Mouse (Mus musculus) myocyte (in vitro differentiated cells): ENCODE measurements around the gene Schip1. TPM values are rescaled to one million over a fixed set of nuclear protein-coding genes. Genes with fewer than 3 reads are reported as not detected.

ENCODE experiments used
- H3K27me3 ChIP-seq: one replicate; pipeline ENCODE4 v1.6.1; 2011; ENCODE audit not compliant: control insufficient read depth, insufficient read depth, insufficient read length
- H3K36me3 ChIP-seq: one replicate; pipeline ENCODE4 v1.6.1; 2011; ENCODE audit not compliant: control insufficient read depth, insufficient read depth
- H3K4me2 ChIP-seq: one replicate; pipeline ENCODE4 v1.6.1; 2011; ENCODE audit warnings: low read depth, control low read depth
- H3K4me3 ChIP-seq: one replicate; pipeline ENCODE4 v1.5.1; 2011; ENCODE audit warnings: mild to moderate bottlenecking, control low read depth, moderate library complexity
- H3K79me2 ChIP-seq: one replicate; pipeline ENCODE4 v1.6.1; 2011; ENCODE audit not compliant: control insufficient read depth, insufficient read depth
- H3ac ChIP-seq: one replicate; pipeline ENCODE4 v1.6.1; 2011; ENCODE audit not compliant: control insufficient read depth, insufficient read length
- CEBPB ChIP-seq: IDR thresholded peaks from 2 replicates; pipeline ENCODE4 v1.6.1; 2011; ENCODE audit warnings: mild to moderate bottlenecking, moderate library complexity; ENCODE audit not compliant: poor library complexity, insufficient read depth, severe bottlenecking
- E2F4 ChIP-seq: IDR thresholded peaks from one replicate; pipeline ENCODE4 v1.6.1; 2011; ENCODE audit warnings: mild to moderate bottlenecking, control low read depth, moderate library complexity; ENCODE audit not compliant: insufficient read depth
- MAX ChIP-seq: IDR thresholded peaks from one replicate; pipeline ENCODE4 v1.6.1; 2011; ENCODE audit warnings: low read depth, mild to moderate bottlenecking, control low read depth
- MYOD1 ChIP-seq, 3 experiments: IDR thresholded peaks; one replicate each; pipeline ENCODE4 v1.6.1; 2011; ENCODE audit warnings: control low read depth in 2 of 3, low read depth in 2 of 3, mild to moderate bottlenecking in 2 of 3, moderate library complexity in 1 of 3; ENCODE audit not compliant: insufficient read length in 2 of 3, control insufficient read depth in 1 of 3
- MYOG ChIP-seq, 3 experiments: IDR thresholded peaks; one replicate each; pipeline ENCODE4 v1.6.1; 2011; ENCODE audit warnings: control low read depth in 2 of 3, low read depth in 2 of 3, mild to moderate bottlenecking in 2 of 3; ENCODE audit not compliant: insufficient read length in 2 of 3, control insufficient read depth in 1 of 3, insufficient read depth in 1 of 3
- POLR2A ChIP-seq: IDR thresholded peaks from one replicate; pipeline ENCODE4 v1.6.1; 2011; ENCODE audit warnings: low read depth, mild to moderate bottlenecking, control low read depth, moderate library complexity; ENCODE audit not compliant: insufficient read length
- POLR2AphosphoS2 ChIP-seq: IDR thresholded peaks from one replicate; pipeline ENCODE4 v1.6.1; 2011; ENCODE audit warnings: low read depth, control low read depth; ENCODE audit not compliant: insufficient read length
- REST ChIP-seq: IDR thresholded peaks from one replicate; pipeline ENCODE4 v1.6.1; 2011; ENCODE audit warnings: mild to moderate bottlenecking, control low read depth, moderate library complexity; ENCODE audit not compliant: insufficient read depth, insufficient read length
- SRF ChIP-seq: IDR thresholded peaks from one replicate; pipeline ENCODE4 v1.6.1; 2011; ENCODE audit warnings: low read depth; ENCODE audit not compliant: control insufficient read depth, insufficient read length
- TCF12 ChIP-seq: IDR thresholded peaks from one replicate; pipeline ENCODE4 v1.6.1; 2011; ENCODE audit warnings: mild to moderate bottlenecking, control low read depth; ENCODE audit not compliant: poor library complexity, insufficient read depth, severe bottlenecking
- TCF3 ChIP-seq: IDR thresholded peaks from one replicate; pipeline ENCODE4 v1.6.1; 2011; ENCODE audit warnings: low read depth, control low read depth; ENCODE audit not compliant: insufficient read length
- USF1 ChIP-seq: IDR thresholded peaks from one replicate; pipeline ENCODE4 v1.6.1; 2011; ENCODE audit warnings: low read depth, mild to moderate bottlenecking, control low read depth, moderate library complexity
- polyA plus RNA-seq: library from polyadenylated mRNA; unstranded; fragments of >200 nt; fragmentation: generic; extraction: Trizol; gene quantifications from one replicate; pipeline ENCODE4 v1.2.1, GENCODE M21; 2012; ENCODE audit warnings: missing spikeins

Schip1 gene
- polyA plus RNA-seq, 1 experiment, result 23.3 TPM

DNA sequence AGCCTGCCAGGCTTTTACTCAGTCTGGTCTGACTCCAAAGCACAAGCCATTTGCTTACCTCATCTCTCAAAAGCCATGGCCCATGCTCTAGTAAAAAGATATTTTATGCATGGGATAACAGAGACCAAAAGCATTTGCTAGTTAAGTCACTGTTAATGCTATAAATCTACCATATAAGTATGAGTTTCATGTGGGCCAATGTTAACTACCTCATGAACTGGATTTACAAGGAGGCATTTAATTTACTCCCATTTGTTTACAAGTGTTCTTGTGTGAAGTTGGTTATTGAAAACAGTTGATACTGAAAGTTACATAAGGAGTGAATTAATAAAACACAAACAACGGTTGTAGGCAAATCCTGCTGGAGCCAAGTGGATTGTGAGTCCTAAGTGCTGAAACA lies 95.6 kb downstream of the Schip1 start:
- H3K27me3 ChIP-seq, result no peaks in the 10 kb centered on the region
- no peaks in the 10 kb centered on the region for H3K36me3 ChIP-seq
- no peak overlapping the region for H3K4me2 ChIP-seq
- H3K4me3 ChIP-seq, result no peak overlapping the region
- no peaks in the 10 kb centered on the region for H3K79me2 ChIP-seq
- TF ChIP-seq REST (no peak), MYOD1 (IDR thresholded peaks at IDR 0.05; ENCODE audit: control insufficient read depth in 1 of 3, insufficient read length in 2 of 3, low read depth in 2 of 3) (no peak), MAX (no peak)
- H3ac ChIP-seq, result no peak overlapping the region

DNA sequence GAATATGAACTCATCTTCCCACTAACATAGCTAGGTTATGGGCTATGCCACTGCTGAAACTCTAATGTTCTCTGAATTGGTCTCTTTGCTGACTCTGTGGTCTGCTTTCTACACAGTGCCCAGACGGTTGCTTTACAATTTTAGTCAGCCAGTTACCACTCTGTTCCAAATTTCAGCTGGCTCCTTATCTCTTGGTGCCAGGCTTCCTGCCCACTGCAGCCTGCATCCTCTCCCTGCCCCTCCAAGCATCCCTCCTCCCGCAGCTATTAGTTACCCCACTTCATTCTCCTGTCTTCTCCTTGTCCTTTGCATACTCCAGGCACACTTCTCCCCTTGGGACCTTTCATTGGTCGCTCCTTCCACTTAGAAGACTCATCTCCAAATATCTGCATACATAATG lies 96.2 kb downstream of the Schip1 start:
- Histone ChIP-seq H3K4me3 (no peak overlapping the region), H3K36me3 (no peaks in the 10 kb centered on the region), H3K79me2 (no peaks in the 10 kb centered on the region), H3K27me3 (no peaks in the 10 kb centered on the region), H3K4me2 (no peak overlapping the region), H3ac (no peak overlapping the region)
- no peak for TF ChIP-seq E2F4
- TF ChIP-seq TCF3, result no peak
- TF ChIP-seq MAX, result no peak
- TF ChIP-seq SRF, result no peak
- no peak for TF ChIP-seq USF1
- TF ChIP-seq CEBPB, result no peak
- no peak for TF ChIP-seq POLR2A
- TF ChIP-seq REST, result no peak

DNA sequence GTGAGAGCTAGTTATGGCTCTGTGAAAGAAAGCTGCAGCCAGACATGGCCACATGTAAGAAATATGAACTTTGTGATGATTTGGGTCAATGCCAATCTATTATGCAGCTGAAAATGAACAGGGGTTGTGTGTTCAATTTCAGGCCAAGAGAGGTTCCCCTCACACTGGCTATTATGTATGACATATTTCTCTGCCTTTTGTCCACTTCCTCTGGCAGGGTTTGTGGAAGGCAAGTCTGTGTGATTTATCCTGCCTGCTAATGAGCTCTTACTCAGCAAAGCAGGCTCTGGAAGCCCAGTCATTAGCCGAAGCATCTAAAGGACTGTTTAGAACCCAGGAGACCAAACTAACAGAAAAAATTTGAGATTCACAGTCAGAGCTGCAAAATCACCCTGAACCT lies 113.6 kb downstream of the Schip1 start:
- Histone ChIP-seq H3K4me3 (no peak overlapping the region), H3K4me2 (no peak overlapping the region), H3K27me3 (no peaks in the 10 kb centered on the region), H3ac (no peak overlapping the region), H3K79me2 (no peaks in the 10 kb centered on the region), H3K36me3 (no peaks in the 10 kb centered on the region)
- no peak for TF ChIP-seq SRF

- H3ac ChIP-seq, result no peak overlapping the region
- no peak overlapping the region for H3K4me3 ChIP-seq
- H3K79me2 ChIP-seq, result no peaks in the 10 kb centered on the region
- no peaks in the 10 kb centered on the region for H3K27me3 ChIP-seq
- no peak for TF ChIP-seq E2F4
- TF ChIP-seq TCF3, result no peak
- TF ChIP-seq MYOD1 (IDR thresholded peaks at IDR 0.05; ENCODE audit: control insufficient read depth in 1 of 3, insufficient read length in 2 of 3, low read depth in 2 of 3), result no peak
- no peaks in the 10 kb centered on the region for H3K36me3 ChIP-seq
- no peak overlapping the region for H3K4me2 ChIP-seq
Observed at GRCm38 (mm10) chr3:68187471-68187870, 122.9 kb downstream of the Schip1 start.

- TF ChIP-seq USF1, result no peak
- no peak for TF ChIP-seq POLR2A
- no peak for TF ChIP-seq SRF
- no peak for TF ChIP-seq MYOG (IDR thresholded peaks at IDR 0.05; ENCODE audit: control insufficient read depth in 1 of 3, insufficient read depth in 1 of 3, insufficient read length in 2 of 3, low read depth in 2 of 3)
- TF ChIP-seq MYOD1 (IDR thresholded peaks at IDR 0.05; ENCODE audit: control insufficient read depth in 1 of 3, insufficient read length in 2 of 3, low read depth in 2 of 3), result no peak
- TF ChIP-seq MAX, result no peak
- TF ChIP-seq TCF3, result no peak
- TF ChIP-seq E2F4, result no peak
- no peak for TF ChIP-seq TCF12
- TF ChIP-seq POLR2AphosphoS2, result no peak
- no peak for TF ChIP-seq CEBPB
- no peak for TF ChIP-seq REST
- Histone ChIP-seq H3K36me3 (no peaks in the 10 kb centered on the region), H3K4me2 (no peak overlapping the region), H3K27me3 (no peaks in the 10 kb centered on the region), H3ac (no peak overlapping the region), H3K4me3 (no peak overlapping the region), H3K79me2 (no peaks in the 10 kb centered on the region)
Observed at GRCm38 (mm10) chr3:68189100-68189499, 124.5 kb downstream of the Schip1 start.

- H3ac ChIP-seq, result no peak overlapping the region
- no peaks in the 10 kb centered on the region for H3K36me3 ChIP-seq
- H3K4me2 ChIP-seq, result no peak overlapping the region
- H3K27me3 ChIP-seq, result no peaks in the 10 kb centered on the region
- TF ChIP-seq MAX, result no peak
- no peak for TF ChIP-seq CEBPB
- no peak for TF ChIP-seq USF1
- no peak for TF ChIP-seq TCF3
- no peak for TF ChIP-seq POLR2A
- no peak for TF ChIP-seq MYOG (IDR thresholded peaks at IDR 0.05; ENCODE audit: control insufficient read depth in 1 of 3, insufficient read depth in 1 of 3, insufficient read length in 2 of 3, low read depth in 2 of 3)
- TF ChIP-seq POLR2AphosphoS2, result no peak
- TF ChIP-seq SRF, result no peak
- TF ChIP-seq E2F4, result no peak
- TF ChIP-seq REST, result no peak
- no peak for TF ChIP-seq MYOD1 (IDR thresholded peaks at IDR 0.05; ENCODE audit: control insufficient read depth in 1 of 3, insufficient read length in 2 of 3, low read depth in 2 of 3)
- no peak for TF ChIP-seq TCF12
- H3K79me2 ChIP-seq, result no peaks in the 10 kb centered on the region
- H3K4me3 ChIP-seq, result no peak overlapping the region
Observed at GRCm38 (mm10) chr3:68196933-68197332, 132.3 kb downstream of the Schip1 start.
